Mouse (Mus musculus) CD4-positive, CD25-positive, alpha-beta regulatory T cell, adult 4 months (primary cell): ENCODE measurements around the gene Cd96. TPM values are rescaled to one million over a fixed set of nuclear protein-coding genes. Genes with fewer than 3 reads are reported as not detected.

ENCODE experiments used
- polyA plus RNA-seq, 2 experiments: library from polyadenylated mRNA; unstranded; fragments of 100-300 nt; shearing (Covaris generic); gene quantifications; one replicate each; pipeline ENCODE4 v1.2.1; 2017

The Cd96 gene
- polyA plus RNA-seq, 2 experiments from 2014 or later = 212 to 214 TPM

Other genes starting within 250 kb of the Cd96 start
- under 1 TPM in 1 of 2 experiments, not detected in 1; 0.17 TPM for gene Phldb2, start 166.7 kb downstream of the Cd96 start, polyA plus RNA-seq
- gene Plcxd2, start 110.0 kb downstream of the Cd96 start, polyA plus RNA-seq = 10 to 100 TPM; 10.1 to 11.2 TPM
- gene Gm4737, start 34.8 kb upstream of the Cd96 start, polyA plus RNA-seq = 10 to 100 TPM in 1 of 2 experiments, 1 to 10 TPM in 1; 3.9 to 14.6 TPM